Comparison of ENCODE assay signal across 12 mouse cellular contexts in genomic region chr7:133304461-133304860, GRCm38 (mm10).
"Had no signal": no experiment of that assay in that cellular context is flagged by ENCODE, and none has a peak within 500 bp of the region (broad histone marks: within the 10 kb centered on the region; RNA-seq: fewer than 3 reads in every experiment).

No protein-coding gene starts in this region.

- H3K27me3 ChIP-seq: liver, embryonic 15.5 days; lung, embryonic 15.5 days; midbrain, embryonic 13.5 days had no signal

- H3K4me1 ChIP-seq: limb, embryonic 10.5 days; liver, embryonic 15.5 days; lung, embryonic 15.5 days; midbrain, embryonic 13.5 days had no signal

- H3K9me3 ChIP-seq: limb, embryonic 10.5 days; liver, embryonic 15.5 days; lung, embryonic 15.5 days; midbrain, embryonic 13.5 days had no signal

- H3K36me3 ChIP-seq: limb, embryonic 10.5 days; liver, embryonic 15.5 days; lung, embryonic 15.5 days; midbrain, embryonic 13.5 days had no signal

- H3K4me3 ChIP-seq: limb, embryonic 10.5 days; liver, embryonic 15.5 days; lung, embryonic 15.5 days; midbrain, embryonic 13.5 days had no signal

- DNase-seq: kidney, adult 9 months; kidney, postnatal 36 days; lung, postnatal 36 days; right cerebral cortex, adult 18-20 months; right cerebral cortex, postnatal 25 days; thymus, postnatal 36 days had no signal

- H3K27ac ChIP-seq: kidney, postnatal 0 days; limb, embryonic 10.5 days; liver, embryonic 15.5 days; lung, embryonic 15.5 days; midbrain, embryonic 13.5 days had no signal

- ATAC-seq: midbrain, embryonic 13.5 days had no signal

- H3K4me2 ChIP-seq: liver, embryonic 11.5 days; liver, embryonic 15.5 days; lung, embryonic 15.5 days; midbrain, embryonic 13.5 days had no signal

- H3K9ac ChIP-seq: liver, embryonic 15.5 days; lung, embryonic 15.5 days; midbrain, embryonic 13.5 days had no signal
